Mouse (Mus musculus): ENCODE measurements around the gene Ptpn7.

DNA sequence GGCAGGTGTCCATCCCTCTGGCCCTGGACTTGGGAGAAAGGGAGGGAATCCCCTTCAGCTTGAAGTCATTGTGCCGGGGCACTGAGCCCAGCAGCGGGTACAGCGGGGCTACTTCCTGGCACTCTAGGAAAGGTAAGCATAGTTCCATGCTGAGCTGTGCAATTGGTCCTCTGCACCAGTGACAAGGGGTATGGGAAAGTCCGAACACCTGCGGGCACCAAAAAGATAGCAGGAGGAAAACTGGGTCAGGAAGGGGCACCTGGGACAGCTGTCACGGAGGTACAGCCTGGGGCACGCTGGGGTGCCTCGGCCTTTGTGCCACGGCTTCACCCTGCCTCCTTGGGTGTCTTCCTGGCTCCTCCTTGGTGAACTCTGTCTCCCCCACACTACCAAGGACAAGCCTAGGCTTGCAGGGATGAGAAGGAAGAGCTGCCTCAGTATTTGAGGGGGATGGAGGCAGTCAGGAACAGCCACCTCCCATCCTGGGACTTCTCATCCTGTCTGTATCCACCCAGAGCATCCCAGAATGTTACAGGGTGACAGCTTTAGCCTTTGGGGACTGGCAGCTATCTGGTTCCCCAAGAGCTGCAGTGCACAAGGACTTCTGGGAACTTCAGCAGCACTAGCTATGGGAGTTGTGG, 2.8 kb upstream of the Ptpn7 start:
- TF ChIP-seq POLR2A (IDR thresholded peaks at IDR 0.05; ENCODE audit: low read depth, low read length) (no peak), CTCF (conservative IDR thresholded peaks at IDR 0.05; ENCODE audit: insufficient read depth, insufficient read length, low read depth, low read length) (no peak)
